Mouse (Mus musculus): Measurements from ENCODE around the gene Gnpat. TPM values are rescaled to one million over a fixed set of nuclear protein-coding genes. Genes with fewer than 3 reads are reported as not detected.
A peak's percentile ranks its signal among the peaks of the same experiment; 100 is the strongest.

Gnpat gene
- polyA plus RNA-seq, 1 experiment from 2014 or later = 74.8 TPM

GRCm38 (mm10) chr8:124888385-124888784 lies 25.6 kb downstream of the Gnpat start:
- Histone ChIP-seq H3K27me3 (ENCODE audit: insufficient read depth, low read length) (no peaks in the 10 kb centered on the region), H3K27ac (no peak overlapping the region), H3K4me1 (replicated peaks; ENCODE audit: insufficient read depth, low read length) (no peaks in the 10 kb centered on the region), H3K9me3 (replicated peaks; ENCODE audit: low read length) (no peaks in the 10 kb centered on the region), H3K36me3 (ENCODE audit: insufficient read depth, low read length) (peaks cover 60% of the 10 kb centered on the region), H3K9ac (ENCODE audit: low read depth, low read length) (no peak overlapping the region), H3K4me3 (replicated peaks; ENCODE audit: low read depth, low read length) (no peak overlapping the region), H3K4me2 (ENCODE audit: low read length) (no peak overlapping the region)
- peak; percentile 27; the same call in 1 of the 2 replicates for TF ChIP-seq CTCF (IDR thresholded peaks at IDR 0.05; ENCODE audit: low read depth)
- ATAC-seq (replicated peaks; ENCODE audit: low FRiP score, low read depth) = no peak
- no peak for DNase-seq (ENCODE audit: low spot score)
- 94% methylated on average over 5 of the region's 5 CpGs for WGBS

GRCm38 (mm10) chr8:124892596-124892995 lies 29.8 kb downstream of the Gnpat start:
- no peak for DNase-seq (ENCODE audit: low spot score)
- 65% methylated on average over 3 of the region's 3 CpGs for WGBS

GRCm38 (mm10) chr8:124896010-124896631 lies 33.3 kb downstream of the Gnpat start:
- H3K27ac ChIP-seq = peak overlapping the region; percentile 83

More at GRCm38 (mm10) chr8:124892596-124892995, 29.8 kb downstream of the Gnpat start:
- no peak overlapping the region for H3K9ac ChIP-seq (ENCODE audit: low read depth, low read length)
- no peak overlapping the region for H3K27ac ChIP-seq
- H3K36me3 ChIP-seq (ENCODE audit: insufficient read depth, low read length) = peaks cover 28% of the 10 kb centered on the region
- H3K4me1 ChIP-seq (replicated peaks; ENCODE audit: insufficient read depth, low read length) = peaks cover 12% of the 10 kb centered on the region
- no peaks in the 10 kb centered on the region for H3K9me3 ChIP-seq (replicated peaks; ENCODE audit: low read length)
- TF ChIP-seq CTCF (IDR thresholded peaks at IDR 0.05; ENCODE audit: low read depth) = no peak
- ATAC-seq (replicated peaks; ENCODE audit: low FRiP score, low read depth) = no peak
- no peak overlapping the region for H3K4me2 ChIP-seq (ENCODE audit: low read length)
- no peaks in the 10 kb centered on the region for H3K27me3 ChIP-seq (ENCODE audit: insufficient read depth, low read length)
- H3K4me3 ChIP-seq (replicated peaks; ENCODE audit: low read depth, low read length) = no peak overlapping the region

GRCm38 (mm10) chr8:124896632-124897385 lies 34.0 kb downstream of the Gnpat start:
- Histone ChIP-seq H3K9me3 (replicated peaks; ENCODE audit: low read length) (no peaks in the 10 kb centered on the region), H3K9ac (ENCODE audit: low read depth, low read length) (peak overlapping the region; percentile 80), H3K4me3 (replicated peaks; ENCODE audit: low read depth, low read length) (peak overlapping the region; percentile 77), H3K27ac (peak overlapping the region; percentile 83), H3K27me3 (ENCODE audit: insufficient read depth, low read length) (no peaks in the 10 kb centered on the region), H3K4me1 (replicated peaks; ENCODE audit: insufficient read depth, low read length) (peaks cover 17% of the 10 kb centered on the region), H3K36me3 (ENCODE audit: insufficient read depth, low read length) (peaks cover 16% of the 10 kb centered on the region), H3K4me2 (ENCODE audit: low read length) (peak overlapping the region; percentile 97)
- under 1% methylated on average over 60 of the region's 60 CpGs for WGBS
- peak; percentile 92 for DNase-seq (ENCODE audit: low spot score)
- ATAC-seq (replicated peaks; ENCODE audit: low FRiP score, low read depth) = peak; percentile 62
- TF ChIP-seq CTCF (IDR thresholded peaks at IDR 0.05; ENCODE audit: low read depth) = peak; percentile 72

More at GRCm38 (mm10) chr8:124896010-124896631, 33.3 kb downstream of the Gnpat start:
- Histone ChIP-seq H3K4me2 (ENCODE audit: low read length) (peak overlapping the region; percentile 97), H3K9me3 (replicated peaks; ENCODE audit: low read length) (no peaks in the 10 kb centered on the region), H3K27me3 (ENCODE audit: insufficient read depth, low read length) (no peaks in the 10 kb centered on the region), H3K36me3 (ENCODE audit: insufficient read depth, low read length) (peaks cover 16% of the 10 kb centered on the region), H3K4me3 (replicated peaks; ENCODE audit: low read depth, low read length) (peak overlapping the region; percentile 77), H3K4me1 (replicated peaks; ENCODE audit: insufficient read depth, low read length) (peaks cover 17% of the 10 kb centered on the region), H3K9ac (ENCODE audit: low read depth, low read length) (peak overlapping the region; percentile 44; the same call in 1 of the 2 replicates)
- TF ChIP-seq CTCF (IDR thresholded peaks at IDR 0.05; ENCODE audit: low read depth) = no peak
- 65% methylated on average over 26 of the region's 26 CpGs for WGBS
- DNase-seq (ENCODE audit: low spot score) (no peak), ATAC-seq (replicated peaks; ENCODE audit: low FRiP score, low read depth) (no peak)

- peaks cover 17% of the 10 kb centered on the region for H3K4me1 ChIP-seq (replicated peaks; ENCODE audit: insufficient read depth, low read length)
- H3K36me3 ChIP-seq (ENCODE audit: insufficient read depth, low read length) = peaks cover 20% of the 10 kb centered on the region
Observed at GRCm38 (mm10) chr8:124897386-124898250, 34.8 kb downstream of the Gnpat start, which contains the start of the genes Exoc8 and Sprtn. Gene Exoc8, minus strand, starts transcription at chr8:124897705. Gene Sprtn, plus strand, starts transcription at chr8:124897886.

More at GRCm38 (mm10) chr8:124897386-124898250, 34.8 kb downstream of the Gnpat start, which contains the start of the genes Exoc8 and Sprtn:
- no peaks in the 10 kb centered on the region for H3K27me3 ChIP-seq (ENCODE audit: insufficient read depth, low read length)
- under 1% methylated on average over 114 of the region's 114 CpGs for WGBS
- peak within 1 kb of the TSS; percentile 97 for H3K4me2 ChIP-seq (ENCODE audit: low read length)
- no peaks in the 10 kb centered on the region for H3K9me3 ChIP-seq (replicated peaks; ENCODE audit: low read length)
- peak within 1 kb of the TSS; percentile 83 for H3K27ac ChIP-seq
- ATAC-seq (replicated peaks; ENCODE audit: low FRiP score, low read depth) (peak; percentile 81), DNase-seq (ENCODE audit: low spot score) (peak; percentile 96)
- H3K4me3 ChIP-seq (replicated peaks; ENCODE audit: low read depth, low read length) = peak within 1 kb of the TSS; percentile 77
- TF ChIP-seq CTCF (IDR thresholded peaks at IDR 0.05; ENCODE audit: low read depth) = no peak
- peak within 1 kb of the TSS; percentile 80 for H3K9ac ChIP-seq (ENCODE audit: low read depth, low read length)

Data from kidney, postnatal 0 days (tissue).